Mouse (Mus musculus) cerebral cortex, adult 2 months (tissue): ENCODE measurements around the gene Gpx2.

Experiments used
- WGBS: fragments of 180-500 bp; shearing (Covaris S2); methylation state at CpG from one replicate; pipeline ENCODE4 v1.1.7; 2018; 5-methylcytosine and 5-hydroxymethylcytosine counted together

Gene Gpx2

GRCm38 (mm10) chr12:76752652-76753318 lies 42.6 kb downstream of the Gpx2 start:
- 39% methylated on average over 14 of the region's 14 CpGs for WGBS

DNA sequence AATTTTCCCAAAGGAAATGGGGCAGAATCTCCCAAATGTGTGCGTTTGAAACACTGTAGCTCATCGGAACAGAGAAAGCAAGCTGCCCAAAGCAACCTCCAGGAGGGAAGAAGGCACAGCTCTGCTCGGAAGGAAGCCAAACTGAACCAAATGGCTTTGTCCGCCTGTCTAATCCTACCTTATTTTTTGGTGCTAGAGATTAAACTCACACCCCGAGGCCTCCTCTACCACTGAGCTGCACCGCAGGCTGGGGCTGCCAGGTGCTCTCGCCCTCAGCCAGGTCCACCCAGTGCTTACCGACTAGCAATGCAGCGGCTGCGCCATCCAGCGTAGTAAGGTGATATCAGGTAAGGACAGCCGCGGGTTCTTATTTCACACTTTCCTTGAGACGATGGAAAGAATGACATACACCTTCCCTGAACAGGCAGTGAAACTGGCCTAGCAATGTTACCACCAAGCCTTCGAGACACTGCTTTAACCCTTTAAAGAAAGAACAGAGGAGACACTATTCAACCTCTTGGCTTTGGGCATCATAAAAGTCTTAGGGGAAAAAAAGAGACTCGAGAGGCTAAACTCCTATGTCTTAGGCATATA lies 44.4 kb downstream of the Gpx2 start:
- WGBS = 83% methylated on average over 16 of the region's 16 CpGs
